Mouse (Mus musculus) large intestine, adult 2 months (tissue): ENCODE results near the gene Pde4d. TPM values are rescaled to one million over a fixed set of nuclear protein-coding genes. Genes with fewer than 3 reads are reported as not detected.
A peak's percentile ranks its signal among the peaks of the same experiment; 100 is the strongest.

Experiments used
- DNase-seq: peaks from one replicate; pipeline ENCODE4 v3.0.0-alpha.2; 2012; ENCODE audit warnings: low read depth, low spot score
- WGBS: fragments of 180-500 bp; shearing (Covaris S2); methylation state at CpG from one replicate; pipeline ENCODE4 v1.1.7; 2018; 5-methylcytosine and 5-hydroxymethylcytosine counted together
- polyA plus RNA-seq: library from polyadenylated mRNA; depleted of rRNA; stranded (reverse); fragments of >200 nt; gene quantifications from 2 replicates; pipeline ENCODE4 v1.2.3, GENCODE M21; 2012

Gene Pde4d
- polyA plus RNA-seq, 1 experiment, result 7.7 TPM

GRCm38 (mm10) chr13:109568638-109569468 lies 1119.1 kb downstream of the Pde4d start:
- WGBS, result 92% methylated on average over 20 of the region's 20 CpGs
- DNase-seq, result no peak

- no peak for DNase-seq
- 80% methylated on average over 5 of the region's 5 CpGs for WGBS
Measured at GRCm38 (mm10) chr13:109569491-109569890, 1119.7 kb downstream of the Pde4d start.

DNA sequence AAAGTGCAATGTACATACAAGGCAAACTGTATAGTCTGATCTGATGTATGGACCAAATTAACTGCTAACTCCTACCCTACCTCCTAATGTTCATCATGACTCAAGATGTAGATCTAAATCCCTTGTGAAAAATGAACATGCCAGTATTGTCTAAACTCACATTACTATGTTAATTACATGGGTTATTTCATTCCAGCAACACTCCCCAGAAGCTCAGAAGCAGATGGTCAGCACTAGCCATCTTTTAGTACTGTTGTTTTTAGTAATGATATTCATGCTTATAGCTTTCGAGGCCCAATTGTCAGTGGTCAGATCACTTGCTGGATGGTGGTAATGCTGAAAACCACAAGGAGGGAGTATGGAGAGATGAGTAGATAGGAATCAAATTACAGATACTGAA lies 1127.0 kb downstream of the Pde4d start:
- no peak for DNase-seq
- WGBS, result 77% methylated on average over 1 of the region's 1 CpGs

- 63% methylated on average over 5 of the region's 5 CpGs for WGBS
- DNase-seq, result no peak
Measured at GRCm38 (mm10) chr13:109577454-109577853, 1127.7 kb downstream of the Pde4d start.

DNA sequence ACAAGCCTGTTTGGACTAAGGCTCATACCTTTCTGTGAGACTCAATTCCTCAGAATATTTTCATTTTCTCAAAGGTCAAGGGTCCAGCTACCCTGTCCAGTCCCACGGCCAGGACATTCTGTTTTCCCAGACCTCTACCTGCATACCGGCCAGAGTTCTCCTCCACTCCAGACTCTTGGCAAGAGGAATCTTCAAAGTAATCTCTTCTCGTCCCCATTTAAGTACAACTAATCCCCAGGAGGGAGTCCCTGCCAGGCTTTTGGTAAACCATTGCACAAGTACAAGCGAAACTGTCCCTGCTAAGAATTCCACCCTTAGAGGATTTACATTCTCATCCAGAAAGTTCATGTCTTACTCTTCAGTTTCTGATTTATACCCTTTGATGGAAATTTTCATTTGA lies 1128.2 kb downstream of the Pde4d start:
- WGBS, result 65% methylated on average over 4 of the region's 4 CpGs
- DNase-seq, result no peak

DNA sequence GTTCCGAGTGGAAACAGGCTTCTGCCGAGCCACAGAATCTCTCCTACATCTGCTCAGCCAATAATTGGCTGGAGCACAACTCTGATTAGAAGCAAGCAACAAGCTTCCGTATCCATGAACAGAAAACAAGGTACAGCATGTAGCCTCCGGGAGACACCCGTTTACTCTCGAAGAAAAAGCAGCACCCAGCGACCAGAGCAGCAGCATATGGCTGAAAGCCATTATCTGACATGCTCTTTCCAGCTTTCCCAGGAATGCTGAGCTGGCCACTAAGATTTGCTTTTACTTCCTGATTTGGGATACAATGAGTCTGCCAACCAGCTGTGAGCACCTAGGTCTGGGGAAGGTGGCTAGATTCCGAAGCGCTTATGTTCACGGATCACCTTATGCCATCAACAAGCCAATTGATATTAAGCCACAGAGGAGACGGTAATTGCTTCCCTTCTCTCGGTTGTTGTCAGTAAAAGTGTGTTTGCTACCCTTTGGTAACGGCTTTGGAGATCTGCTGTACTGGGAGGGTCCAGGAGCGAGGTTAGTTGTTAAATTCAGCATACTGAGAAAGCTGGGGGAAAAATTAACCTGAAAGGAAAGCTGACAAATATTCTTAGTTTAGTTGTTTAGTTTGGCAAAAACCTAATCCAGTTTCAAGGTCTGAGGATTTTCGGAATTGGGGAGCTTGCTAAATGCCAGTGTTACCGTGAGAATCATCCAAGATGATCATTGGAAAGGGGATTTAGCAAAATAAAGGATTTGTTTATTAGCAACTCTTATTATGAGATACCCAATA lies 1131.7 kb downstream of the Pde4d start:
- no peak for DNase-seq

GRCm38 (mm10) chr13:109590048-109590447 lies 1140.3 kb downstream of the Pde4d start:
- 67% methylated on average over 4 of the region's 4 CpGs for WGBS
- no peak for DNase-seq

More for the DNA sequence above, 1131.7 kb downstream of the Pde4d start:
- 72% methylated on average over 16 of the region's 16 CpGs for WGBS

GRCm38 (mm10) chr13:109592192-109592797 lies 1142.5 kb downstream of the Pde4d start:
- 91% methylated on average over 8 of the region's 8 CpGs for WGBS

GRCm38 (mm10) chr13:109599711-109600110 lies 1150.0 kb downstream of the Pde4d start:
- peak; percentile 27 for DNase-seq
- 53% methylated on average over 4 of the region's 4 CpGs for WGBS

More at GRCm38 (mm10) chr13:109592192-109592797, 1142.5 kb downstream of the Pde4d start:
- no peak for DNase-seq

DNA sequence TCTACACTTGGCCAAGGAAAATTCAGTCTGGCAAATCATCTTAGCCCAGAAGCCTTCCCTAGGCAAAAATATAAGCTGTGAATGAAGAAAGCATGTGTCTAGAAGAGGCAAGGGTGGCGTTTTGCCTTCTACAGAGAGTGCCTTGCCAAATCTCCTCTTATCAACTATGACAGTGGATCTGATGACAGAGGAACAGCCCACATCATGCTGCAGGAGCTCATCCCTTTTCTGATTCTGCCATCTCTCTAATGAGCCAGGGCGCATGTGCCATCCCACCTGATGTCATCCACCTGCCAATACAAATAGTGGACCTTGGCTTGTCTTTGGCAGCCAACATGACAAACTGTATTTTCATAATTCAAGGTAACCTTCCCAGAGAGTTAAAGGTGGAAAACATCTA lies 1154.3 kb downstream of the Pde4d start:
- 84% methylated on average over 2 of the region's 2 CpGs for WGBS
- no peak for DNase-seq

GRCm38 (mm10) chr13:109605140-109605539 lies 1155.4 kb downstream of the Pde4d start:
- DNase-seq, result no peak
- WGBS, result 79% methylated on average over 1 of the region's 1 CpGs

DNA sequence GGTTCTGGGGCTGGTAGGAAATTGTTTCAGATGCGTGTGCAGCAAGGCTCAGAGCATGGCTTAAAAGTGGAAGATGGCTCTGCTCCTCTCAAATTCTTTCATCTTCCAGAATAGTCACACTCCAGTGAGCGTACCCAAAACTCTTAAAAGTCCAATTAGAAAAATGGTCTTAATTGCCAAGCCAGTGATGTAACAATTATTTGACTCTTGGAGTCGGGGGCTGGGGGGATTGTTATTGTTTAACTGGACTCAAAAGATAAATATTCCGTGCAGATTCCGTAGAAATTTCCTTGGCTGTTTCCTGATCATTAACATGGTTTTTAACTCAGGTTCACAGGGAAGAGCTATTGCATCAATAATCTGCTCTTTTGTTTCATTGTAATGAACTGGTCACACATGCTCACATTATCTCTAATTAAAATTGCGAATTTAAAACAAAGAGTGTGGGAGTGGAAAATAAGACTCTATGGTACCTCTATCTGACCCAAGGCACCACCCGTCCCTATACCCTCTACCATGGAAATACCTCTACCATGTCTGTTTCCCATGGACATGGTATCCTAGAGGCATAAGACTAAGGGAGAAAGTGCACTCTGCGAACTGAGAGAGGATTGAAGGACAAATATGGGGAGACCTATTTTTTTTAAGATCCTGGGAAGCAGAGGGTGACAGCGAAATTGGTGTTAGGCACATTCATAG lies 1159.5 kb downstream of the Pde4d start:
- 68% methylated on average over 9 of the region's 9 CpGs for WGBS

GRCm38 (mm10) chr13:109609805-109610187 lies 1160.0 kb downstream of the Pde4d start:
- DNase-seq, result no peak
- 28% methylated on average over 3 of the region's 3 CpGs for WGBS

More for the DNA sequence above, 1159.5 kb downstream of the Pde4d start:
- DNase-seq, result no peak

DNA sequence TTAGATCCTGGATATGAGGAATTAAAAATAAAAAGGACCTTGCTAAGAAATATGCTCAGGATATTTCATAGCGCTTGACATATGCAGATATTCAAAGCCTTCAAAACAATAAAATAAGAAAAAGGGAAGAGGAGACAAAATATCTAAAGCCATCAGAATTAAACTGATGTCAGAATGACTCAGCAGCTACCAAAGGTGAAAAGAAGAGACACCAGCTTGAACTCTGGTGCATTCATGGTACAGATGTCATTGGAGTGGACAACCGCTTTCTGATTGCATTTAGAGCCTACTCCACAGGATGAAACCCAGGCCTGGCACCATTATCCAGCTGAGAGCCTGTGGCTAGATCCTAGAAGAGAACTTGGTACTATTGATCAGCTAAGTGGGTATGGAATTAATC lies 1161.0 kb downstream of the Pde4d start:
- 97% methylated on average over 2 of the region's 2 CpGs for WGBS
- no peak for DNase-seq

GRCm38 (mm10) chr13:109615213-109615784 lies 1165.6 kb downstream of the Pde4d start:
- DNase-seq, result no peak
- WGBS, result 36% methylated on average over 8 of the region's 8 CpGs

DNA sequence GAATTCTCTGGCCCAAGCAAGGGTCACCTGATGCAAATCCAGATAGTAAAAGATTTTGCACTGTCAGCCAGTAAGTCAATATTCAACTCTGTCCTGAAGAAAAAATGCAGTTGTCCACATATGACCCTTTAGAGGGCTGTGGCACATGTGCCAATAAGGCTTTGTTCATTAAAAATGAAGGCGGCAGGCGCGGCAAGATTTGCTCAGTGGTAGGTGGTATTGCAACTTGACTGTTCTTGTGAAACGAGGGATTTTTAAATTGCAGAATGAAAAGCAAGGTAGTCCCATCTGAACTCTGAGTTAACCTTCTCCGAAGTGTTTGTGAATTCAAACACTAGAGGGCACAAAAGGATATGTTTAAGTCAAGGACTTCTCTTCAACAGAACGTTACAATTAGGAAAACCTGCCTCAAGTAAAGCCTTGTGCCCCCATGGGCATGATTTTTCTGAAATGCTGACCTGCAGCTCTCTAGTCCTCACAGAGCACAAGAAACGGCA lies 1166.1 kb downstream of the Pde4d start:
- WGBS, result 9% methylated on average over 7 of the region's 7 CpGs
- peak; percentile 29 for DNase-seq

DNA sequence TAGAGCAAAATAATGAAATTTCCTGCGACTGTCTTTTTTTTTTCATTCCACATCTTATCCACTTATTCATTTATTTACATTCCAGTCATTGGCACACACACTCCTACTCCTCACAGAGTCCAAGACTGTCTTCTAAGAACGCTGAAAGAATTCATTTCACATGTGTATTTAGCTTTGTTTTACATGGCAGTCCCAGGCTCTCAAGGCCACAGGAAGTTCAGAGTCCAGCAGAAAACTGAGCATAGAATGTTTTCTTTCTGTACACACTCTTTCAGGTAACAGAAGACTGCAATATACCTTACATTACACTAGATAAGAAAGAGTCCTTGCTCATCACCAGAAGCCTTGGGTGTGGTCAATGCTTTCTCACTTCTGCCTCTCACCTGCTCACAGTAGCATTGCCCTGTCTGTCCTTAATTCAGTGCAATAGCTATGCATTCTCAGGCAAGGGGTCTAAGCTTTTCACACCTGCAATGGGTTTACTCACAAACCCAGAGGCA lies 1169.5 kb downstream of the Pde4d start:
- no peak for DNase-seq
- WGBS, result 11% methylated on average over 2 of the region's 2 CpGs

DNA sequence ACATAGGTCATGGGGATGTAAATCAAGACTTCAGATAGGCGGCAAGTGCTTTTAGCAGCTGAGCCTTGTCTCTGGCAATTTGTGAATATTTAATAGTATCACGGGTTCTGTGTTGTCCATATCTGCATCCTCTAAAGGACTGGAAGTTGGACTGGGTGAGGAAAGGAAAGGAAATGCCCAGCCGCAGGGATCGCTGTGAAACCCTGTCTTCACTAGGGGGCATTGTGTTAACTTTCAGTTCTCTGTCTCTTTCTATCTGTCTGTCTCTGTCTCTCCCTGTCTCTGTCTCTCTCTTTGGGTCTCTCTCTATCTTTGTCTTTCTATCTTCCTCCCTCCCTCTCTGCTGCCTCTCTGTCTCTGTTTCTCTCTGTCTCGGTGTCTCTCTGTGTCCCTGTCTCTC lies 1172.5 kb downstream of the Pde4d start:
- 90% methylated on average over 5 of the region's 5 CpGs for WGBS
- no peak for DNase-seq

DNA sequence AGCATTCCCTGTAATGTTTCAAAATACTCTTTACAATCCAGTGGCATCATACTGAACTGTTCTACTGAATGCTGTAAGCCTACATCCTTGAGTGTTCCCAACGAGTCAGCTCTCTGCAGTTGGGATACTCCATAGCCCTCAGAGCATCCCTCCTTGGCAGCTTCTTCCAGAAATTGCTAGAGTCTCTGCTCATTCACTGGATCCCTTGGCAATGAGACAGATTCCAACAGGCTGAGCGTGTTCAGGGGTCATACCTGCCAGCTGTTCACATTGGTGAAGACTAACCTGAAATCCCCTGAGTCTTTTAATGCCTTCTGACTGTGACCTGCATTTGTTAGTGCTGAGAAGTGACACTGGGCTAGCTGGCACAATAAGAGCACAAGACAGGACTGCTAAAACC lies 1173.5 kb downstream of the Pde4d start:
- DNase-seq, result no peak
- 62% methylated on average over 2 of the region's 2 CpGs for WGBS
